Mouse (Mus musculus): ENCODE results near the gene Gm17581.
"Not testable (repeated sequence)": the region's sequence is repeated elsewhere in the genome, so short reads cannot be mapped to it uniquely, and the experiment has no call there.

Gene Gm17581

DNA sequence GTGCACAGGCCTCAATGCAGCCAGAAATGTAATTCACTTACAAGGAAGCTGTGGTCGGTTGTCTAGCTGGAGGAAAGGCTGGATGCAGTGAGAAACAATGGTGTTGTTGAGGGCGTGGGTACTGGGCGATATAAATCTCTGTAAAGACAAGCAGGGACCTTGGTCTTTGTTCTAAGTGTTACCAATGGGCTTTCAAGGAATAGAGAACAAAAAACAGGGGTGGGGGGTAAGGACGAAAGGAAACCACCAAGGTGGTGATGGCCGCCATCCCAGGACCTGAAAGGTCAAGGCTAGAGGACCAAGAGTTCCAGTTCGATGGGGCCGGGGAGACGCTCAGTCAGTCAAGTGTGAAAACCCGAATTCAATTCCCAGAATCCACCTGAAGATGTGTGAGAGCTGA lies 2.1 kb upstream of the Gm17581 start:
- DNase-seq (ENCODE audit: low spot score in 2 of 2), result no peak

DNA sequence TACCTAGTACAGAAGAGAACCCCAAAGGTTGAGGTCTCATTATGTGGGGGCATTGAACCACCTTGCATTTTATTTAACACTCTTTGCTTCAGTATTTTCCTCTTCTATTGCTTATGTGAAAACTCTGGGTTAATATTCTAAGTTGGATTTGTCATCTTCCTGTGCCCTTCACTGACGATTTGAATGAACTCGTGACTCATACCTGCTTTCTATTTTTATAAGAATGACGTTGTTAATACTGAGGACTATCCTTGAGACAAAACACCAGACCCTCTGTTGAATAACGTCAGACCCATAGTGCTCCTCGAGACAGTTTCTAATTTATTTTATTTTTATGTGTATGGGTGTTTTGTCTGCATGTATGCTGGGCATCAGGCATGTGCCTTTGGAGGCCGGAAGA lies 1.3 kb upstream of the Gm17581 start:
- DNase-seq (ENCODE audit: low spot score in 2 of 2), result no peak

DNA sequence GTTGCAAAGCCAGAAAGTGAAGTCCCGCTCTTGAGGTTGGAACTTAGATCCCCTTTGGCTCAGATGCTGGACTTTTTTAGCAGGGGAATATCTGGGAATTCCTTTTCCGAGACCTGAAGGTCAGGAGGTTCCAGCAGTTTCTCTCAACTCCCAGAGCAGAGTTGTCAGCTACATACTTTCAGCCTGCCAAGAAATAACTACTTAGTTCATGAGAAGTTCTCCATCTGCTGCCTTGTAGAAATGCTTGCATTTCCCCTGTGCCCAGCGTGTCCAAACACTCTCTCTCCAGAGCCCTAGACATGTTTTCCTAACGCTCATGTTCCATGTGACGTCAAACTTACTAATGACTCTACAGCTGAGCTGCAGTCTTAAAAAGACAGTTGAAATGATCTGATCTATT lies 586 bp downstream of the Gm17581 start:
- no peak for DNase-seq (ENCODE audit: low spot score in 2 of 2)

DNA sequence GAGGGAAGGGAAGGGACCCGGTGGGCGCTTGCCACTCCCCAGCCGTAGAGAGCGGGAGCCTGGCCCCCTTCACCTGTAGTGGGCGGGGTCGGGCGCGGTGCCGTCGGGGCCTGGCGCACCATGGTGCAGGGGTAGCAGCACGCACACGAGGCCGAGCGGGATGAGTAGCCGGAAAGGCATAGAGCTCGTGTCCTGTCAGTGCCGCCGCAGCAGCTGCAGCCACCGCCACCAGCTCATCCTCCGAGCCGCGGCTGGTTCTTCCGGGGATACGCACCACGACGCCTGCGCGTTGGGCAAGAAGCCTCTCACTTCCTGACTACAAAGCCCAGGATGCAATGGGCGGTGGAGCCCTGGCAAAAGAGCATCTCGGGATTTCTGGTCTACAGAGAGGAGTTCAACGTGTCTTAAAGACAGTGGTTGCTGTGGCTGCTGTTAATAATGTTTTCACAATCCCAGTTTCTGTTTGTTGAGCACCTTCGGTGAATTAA lies 6.5 kb downstream of the Gm17581 start, which contains the start of gene Edem2:
Gene Edem2 (minus strand): TSS at position 318 of the 488 bp plus-strand sequence.
- peak; percentile 88 to 92 for DNase-seq (ENCODE audit: low spot score in 2 of 2)

DNA sequence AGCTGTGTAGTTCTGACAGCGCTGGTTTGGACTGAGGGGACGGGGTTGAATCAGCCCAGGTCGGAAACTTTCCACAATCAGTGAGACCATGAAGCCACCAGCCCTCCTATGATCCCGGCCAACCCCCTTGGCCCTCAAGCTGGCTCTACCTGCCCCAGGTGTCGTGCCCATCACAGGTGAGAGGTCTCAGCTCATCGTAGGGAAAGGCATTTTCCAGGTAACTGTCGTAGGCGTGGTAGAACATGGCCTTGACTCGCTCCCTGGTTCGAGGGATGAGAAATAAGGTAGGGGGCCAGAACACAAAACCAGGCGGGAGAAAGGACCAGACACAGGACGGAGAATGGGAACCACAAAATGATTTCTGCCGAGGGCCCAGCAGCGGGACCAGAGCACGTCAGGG lies 6.9 kb downstream of the Gm17581 start:
- DNase-seq (ENCODE audit: low spot score in 2 of 2), result no peak

DNA sequence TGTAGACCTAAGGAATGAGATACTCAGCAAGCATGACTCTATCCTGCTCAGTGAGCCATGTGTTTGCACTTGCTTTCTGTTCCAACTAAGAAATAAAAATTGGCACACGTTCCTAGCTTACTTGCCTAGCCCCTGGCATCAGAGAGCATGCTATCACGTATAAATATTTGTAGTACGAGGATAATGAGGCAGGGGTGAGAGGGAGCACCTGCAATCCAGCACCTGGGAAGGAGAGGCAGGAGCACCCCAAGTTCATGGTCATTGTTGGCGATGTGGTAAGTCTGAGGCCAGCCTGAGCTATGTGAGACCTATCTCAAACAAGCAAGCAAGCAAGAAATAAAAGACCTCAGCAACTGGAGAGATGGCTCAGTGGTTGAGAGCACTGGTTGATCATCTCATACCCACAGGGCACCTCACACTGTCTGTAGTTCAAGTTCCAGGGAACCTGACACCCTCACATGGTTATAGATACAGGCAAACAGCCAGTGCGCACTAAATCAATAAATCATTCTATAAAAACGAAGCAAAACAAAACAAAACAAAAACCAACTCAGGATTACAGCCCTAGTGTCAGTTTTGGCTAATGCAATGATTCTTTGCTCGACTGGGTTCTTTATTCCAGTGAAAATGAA lies 7.8 kb downstream of the Gm17581 start:
- no peak for DNase-seq (ENCODE audit: low spot score in 2 of 2)

DNA sequence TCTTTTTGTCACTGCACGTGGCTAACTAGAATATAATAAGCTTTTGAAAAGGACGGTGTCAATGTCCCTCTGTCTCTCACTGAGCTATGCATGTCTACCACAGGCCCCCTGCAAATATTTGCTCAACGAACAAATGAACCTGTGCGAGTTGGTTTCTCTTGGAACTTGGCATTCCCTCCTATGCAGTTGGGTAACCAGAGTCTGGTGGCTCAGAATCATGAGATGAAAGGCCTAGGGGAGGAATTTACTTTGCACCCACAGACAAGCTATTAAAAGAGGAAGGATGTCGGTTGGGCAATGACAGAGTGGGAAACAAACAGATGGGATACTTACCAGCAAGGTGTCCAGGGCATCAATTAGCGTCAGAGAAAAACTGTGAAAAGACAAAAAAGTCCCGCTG lies 9.4 kb downstream of the Gm17581 start:
- DNase-seq (ENCODE audit: low spot score in 2 of 2), result no peak

DNA sequence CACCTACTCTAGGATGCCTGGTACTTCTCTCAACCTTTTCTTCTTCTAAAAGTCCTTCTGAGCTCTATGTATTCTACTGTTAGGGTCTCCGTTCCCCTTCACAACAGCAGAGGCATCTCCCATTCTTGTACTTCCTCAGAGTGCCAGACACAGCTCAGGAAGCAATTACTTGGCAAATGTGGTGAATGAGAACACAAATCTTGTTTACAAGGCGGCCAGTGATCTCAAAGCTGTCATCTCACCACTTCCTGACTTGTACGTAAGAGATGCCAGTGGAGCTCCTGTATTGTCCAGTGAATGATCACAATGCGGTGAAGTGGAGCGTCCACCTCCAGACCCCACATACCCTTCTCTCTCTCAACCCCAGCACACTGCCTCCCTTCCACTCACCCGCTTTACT lies 11.1 kb downstream of the Gm17581 start:
- no peak for DNase-seq (ENCODE audit: low spot score in 2 of 2)

DNA sequence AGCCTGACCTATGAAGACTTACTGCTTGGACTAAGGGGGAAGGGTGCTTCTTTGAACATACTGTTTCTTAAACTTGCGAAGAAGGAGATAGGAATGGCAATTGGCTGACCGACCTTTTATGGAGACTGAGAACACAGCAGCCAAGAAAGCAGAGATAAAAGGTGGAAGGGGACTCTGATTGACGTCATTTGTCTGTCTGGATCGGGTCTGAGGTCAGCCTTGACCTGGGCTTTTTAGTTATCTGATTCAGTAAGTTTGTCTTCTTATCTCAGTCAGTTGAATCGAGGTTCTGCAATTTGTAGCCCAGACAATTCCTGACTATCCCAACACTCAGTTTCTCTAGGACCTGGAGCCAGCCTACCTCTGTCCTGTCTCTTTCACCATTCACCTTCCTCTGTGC lies 11.6 kb downstream of the Gm17581 start:
- no peak for DNase-seq (ENCODE audit: low spot score in 2 of 2)

DNA sequence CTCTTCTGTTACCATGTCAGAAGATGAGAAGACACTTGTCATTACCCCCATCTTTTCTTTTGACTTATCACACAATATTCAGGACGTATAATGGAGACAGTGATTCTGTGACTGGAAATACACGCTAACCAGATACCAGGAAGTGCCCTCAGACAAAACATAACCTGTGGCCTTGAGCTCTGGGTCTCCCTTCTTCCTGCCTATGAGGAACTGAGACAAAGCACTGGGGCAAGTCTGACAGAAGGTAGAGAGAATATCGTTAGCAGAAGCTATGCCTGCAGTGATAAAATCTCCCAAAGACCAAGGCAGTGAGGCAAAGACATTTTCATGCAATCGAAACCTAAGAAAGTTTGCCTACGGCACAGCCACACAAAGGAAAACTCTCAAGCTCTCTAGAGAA lies 15.1 kb downstream of the Gm17581 start:
- DNase-seq (ENCODE audit: low spot score in 2 of 2), result no peak

DNA sequence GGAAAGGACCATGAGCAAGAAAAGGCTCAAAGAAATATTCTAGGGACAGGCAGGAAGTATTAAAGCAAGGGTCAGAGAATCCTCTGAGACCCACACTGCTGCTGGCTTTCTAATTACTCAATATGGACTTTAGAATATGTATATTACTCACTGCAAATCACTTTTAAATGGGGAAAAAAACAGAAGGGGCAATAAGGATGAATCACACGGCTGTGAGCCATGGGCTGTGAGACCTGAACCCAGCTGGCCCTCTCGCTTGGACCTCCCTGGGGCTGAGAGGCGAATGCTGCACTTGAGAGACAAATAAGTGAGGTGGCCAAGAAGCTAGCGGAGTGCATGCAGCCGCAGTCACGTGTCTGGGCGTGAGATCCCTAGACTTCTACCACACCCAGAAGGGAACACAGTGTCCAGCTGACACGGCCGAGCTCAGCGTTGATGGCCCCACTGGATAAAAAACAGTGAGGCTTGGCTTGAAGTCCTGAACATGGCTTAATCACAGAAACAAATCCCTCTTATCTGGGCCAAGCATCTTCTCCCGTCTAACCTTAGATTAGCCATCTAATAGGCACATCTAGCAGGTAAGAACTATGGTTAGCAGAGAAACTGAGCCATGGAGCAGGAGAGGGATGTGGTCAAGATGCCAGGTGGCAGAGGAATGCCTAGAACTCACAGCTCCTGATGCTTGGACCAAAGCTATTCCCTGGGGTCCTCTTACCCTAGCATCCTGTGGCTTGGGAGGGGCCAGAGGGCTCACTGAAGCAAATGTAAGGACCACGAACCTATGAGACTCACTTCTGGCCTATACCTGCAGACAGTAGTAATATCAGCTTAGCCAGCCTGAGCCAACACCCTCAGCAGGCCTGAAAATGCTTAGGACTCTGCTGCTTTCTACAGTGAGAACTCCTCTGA lies 18.3 kb downstream of the Gm17581 start:
- DNase-seq (ENCODE audit: low spot score in 2 of 2), result no peak

DNA sequence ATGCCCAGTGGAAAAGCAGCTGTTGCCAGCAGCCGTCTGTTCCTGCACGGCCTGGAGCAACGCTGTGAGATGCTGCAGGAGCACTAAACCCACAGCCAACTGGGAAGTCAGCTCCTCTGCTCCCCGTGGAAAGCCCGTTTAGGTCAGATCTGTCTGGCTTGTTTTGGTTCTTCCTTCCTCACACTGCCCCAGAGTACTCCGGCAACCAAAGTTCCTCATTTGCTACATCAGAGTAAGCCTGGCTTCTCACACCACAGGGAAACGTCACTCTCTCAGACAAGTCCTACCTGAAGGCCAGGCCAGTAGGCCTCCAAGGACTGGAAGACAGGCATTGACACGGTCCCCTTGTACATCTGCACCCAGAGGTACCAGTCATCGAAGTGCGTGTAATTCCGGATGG lies 25.1 kb downstream of the Gm17581 start:
- no peak for DNase-seq (ENCODE audit: low spot score in 2 of 2)

DNA sequence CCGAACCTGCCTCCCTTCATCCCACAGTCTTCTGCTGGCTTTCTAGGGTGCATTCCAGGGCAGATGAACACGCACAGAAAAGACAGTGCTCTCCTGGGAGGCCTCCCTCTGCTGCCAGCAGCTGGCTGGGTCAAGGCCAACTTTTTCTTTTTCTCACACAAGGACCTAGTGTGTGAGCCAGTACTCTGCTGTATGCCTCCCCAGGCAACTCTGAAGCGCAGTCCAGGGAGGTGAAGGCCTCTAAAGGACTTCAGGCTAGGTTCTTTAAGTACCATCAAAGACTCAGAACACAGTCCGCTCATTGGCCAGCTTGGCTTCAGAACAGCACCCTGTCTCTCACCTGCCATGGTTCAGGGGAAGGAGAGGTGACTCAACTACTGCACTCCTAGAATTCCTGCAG lies 28.4 kb downstream of the Gm17581 start:
- DNase-seq (ENCODE audit: low spot score in 2 of 2), result no peak

DNA sequence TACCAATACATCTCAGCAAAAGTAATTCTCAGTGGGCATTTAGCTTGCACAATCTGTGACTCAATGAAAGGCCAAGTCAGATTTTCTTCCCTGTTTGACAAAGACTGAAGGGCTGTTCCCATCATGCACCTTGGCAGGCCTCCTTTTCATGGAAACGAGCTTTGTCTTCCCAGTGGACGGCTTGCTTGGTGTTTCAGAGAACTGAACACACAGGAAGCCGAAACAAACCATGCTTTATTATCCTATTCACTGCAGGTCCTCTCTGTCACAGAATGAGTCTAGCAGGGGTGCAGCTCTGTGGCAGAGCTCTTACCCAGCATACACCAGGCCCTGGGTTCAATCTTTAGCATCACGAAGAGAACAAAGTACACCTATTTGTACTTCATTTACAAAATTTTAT lies 32.0 kb downstream of the Gm17581 start:
- DNase-seq (ENCODE audit: low spot score in 2 of 2), result no peak

DNA sequence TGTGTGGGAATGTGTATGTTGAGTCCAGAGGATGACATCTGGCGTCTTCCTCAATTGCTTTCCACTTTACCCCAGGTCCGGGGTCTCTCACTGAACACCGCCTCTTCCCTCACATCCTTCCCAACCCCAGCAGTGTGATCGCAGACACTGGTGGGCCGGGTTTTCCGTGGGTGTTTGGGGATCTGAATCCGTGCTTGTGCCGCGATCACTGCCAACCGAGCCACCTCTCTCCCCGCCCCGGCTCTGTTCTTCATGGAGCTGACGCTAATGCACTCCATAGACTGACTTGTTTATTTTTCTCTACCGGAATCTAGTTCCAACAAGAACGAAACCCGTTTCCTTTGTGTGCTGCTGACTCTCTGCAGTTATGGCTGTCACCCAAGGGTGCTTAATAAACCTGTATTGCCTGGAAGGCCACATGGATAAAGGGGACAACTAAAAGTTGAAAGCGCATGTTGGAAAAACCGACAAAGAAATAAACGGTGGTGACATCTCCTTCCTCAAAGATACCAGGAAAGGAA lies 34.2 kb downstream of the Gm17581 start:
- no peak for DNase-seq (ENCODE audit: low spot score in 2 of 2)

DNA sequence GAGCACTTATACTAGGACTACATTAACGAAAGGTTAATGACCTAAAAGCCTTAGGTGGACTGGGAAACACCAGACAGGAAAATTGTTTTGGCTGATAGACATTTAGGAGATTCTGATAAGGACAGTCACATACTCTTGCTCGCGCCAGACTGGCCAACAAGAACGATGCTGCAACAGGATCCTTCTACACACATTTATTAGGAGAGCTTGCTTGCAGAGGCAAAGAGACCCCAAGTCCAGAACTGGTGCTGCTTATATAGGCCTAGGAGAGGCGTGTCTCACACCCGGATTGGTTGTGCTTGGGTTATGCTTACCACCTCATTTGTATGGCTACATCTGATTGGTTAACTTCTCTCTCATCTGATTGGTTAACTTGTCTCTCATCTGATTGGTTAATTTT lies 37.2 kb downstream of the Gm17581 start:
- DNase-seq (ENCODE audit: low spot score in 2 of 2), result not testable (repeated sequence)

DNA sequence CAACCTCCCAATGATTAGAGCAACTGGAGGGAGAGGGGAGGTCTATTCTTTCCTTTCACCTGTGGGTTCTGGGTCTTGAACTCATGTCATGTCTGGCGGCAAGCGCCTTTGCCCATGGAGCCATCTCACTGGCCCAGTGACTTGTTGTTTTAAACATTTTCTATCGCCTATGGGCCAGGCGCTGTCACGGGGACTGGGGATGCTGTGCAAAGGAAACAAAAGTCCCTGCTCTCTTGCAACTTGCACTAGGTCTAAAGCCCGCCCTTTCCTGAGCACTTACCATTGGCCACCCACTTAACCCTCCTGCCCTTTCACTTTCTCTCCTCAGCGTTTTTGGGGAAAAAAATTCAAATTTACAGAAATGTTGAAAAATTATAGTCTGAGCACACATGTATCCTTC lies 38.8 kb downstream of the Gm17581 start:
- DNase-seq (ENCODE audit: low spot score in 2 of 2), result no peak

DNA sequence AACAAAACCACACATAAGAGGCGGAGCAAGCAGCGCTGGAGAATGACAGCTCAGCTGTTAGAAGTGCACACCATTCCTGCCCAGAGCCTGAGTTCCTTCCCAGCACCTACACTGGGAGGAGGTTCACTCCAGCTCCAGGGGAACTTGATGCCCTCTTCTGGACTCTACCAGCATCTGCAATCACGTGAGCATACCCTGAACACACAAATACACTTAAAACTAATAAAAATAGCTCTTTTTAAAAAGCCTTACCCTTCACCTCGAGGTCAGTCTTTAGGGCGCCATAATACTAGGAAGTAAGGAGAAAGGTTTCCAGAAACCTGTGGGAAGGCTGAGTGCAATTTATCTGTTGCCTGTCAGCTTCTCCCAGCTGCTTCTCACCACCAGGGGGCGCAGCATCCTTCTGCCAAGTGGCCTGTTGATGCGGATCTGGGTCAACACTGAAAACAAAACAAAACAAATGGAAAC lies 39.5 kb downstream of the Gm17581 start:
- peak; percentile 60 to 94 for DNase-seq (ENCODE audit: low spot score in 2 of 2)

DNA sequence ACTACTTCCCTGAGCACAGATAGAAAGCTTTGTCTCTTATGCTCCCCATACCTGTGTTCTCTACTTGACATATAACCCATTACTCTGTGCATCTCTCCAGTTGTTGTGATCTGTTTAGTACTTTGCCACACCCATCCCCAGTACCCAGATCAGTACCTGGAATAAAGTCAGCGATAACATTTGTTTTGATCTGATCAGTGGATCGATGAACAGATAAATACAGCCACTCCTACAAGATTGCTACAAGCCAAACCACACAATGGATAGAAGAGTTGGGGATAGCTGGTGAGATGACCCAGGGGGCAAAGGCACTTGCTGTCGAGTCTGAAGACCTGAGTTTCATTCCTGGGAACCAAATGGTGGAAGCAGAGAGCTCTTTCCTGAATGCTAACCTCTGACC lies 40.4 kb downstream of the Gm17581 start:
- DNase-seq (ENCODE audit: low spot score in 2 of 2), result no peak

DNA sequence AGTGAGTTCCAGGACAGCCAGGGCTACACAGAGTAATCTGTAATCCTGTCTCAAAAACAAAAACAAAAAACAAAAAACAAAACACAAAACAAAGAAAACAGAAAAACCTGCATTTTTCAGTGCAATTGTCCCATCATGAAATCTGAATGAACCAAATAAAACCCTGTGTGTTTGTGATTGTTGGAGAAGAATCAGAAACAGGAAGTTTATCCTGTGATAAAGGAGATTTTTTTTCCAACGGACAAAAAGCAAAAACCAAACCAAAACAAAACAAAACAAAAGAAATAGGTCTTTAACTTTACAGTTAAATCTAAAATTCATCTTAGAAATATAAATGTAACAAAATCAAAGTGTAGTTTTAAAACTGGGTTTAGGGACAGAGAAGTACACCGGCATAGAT lies 41.1 kb downstream of the Gm17581 start:
- no peak for DNase-seq (ENCODE audit: low spot score in 2 of 2)

DNA sequence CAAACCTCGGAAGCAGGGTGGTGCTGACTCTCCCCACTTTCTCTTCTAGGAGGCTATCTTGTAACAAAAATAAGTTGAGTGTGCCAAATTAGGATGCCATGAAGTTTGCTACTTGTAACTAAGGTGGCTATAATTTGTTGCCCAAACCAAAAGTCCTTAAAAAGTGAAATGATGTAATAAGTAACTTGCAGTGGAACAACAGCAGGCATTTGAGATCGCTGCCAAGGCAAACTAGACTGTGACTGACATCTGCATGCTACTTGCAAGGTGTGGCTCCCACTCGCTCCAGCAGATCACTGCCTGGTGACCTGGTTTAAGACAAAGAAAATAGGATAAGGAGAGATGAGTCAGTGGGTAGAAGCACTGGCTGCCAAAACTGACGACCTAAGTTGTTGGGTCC lies 42.5 kb downstream of the Gm17581 start:
- DNase-seq (ENCODE audit: low spot score in 2 of 2), result no peak

DNA sequence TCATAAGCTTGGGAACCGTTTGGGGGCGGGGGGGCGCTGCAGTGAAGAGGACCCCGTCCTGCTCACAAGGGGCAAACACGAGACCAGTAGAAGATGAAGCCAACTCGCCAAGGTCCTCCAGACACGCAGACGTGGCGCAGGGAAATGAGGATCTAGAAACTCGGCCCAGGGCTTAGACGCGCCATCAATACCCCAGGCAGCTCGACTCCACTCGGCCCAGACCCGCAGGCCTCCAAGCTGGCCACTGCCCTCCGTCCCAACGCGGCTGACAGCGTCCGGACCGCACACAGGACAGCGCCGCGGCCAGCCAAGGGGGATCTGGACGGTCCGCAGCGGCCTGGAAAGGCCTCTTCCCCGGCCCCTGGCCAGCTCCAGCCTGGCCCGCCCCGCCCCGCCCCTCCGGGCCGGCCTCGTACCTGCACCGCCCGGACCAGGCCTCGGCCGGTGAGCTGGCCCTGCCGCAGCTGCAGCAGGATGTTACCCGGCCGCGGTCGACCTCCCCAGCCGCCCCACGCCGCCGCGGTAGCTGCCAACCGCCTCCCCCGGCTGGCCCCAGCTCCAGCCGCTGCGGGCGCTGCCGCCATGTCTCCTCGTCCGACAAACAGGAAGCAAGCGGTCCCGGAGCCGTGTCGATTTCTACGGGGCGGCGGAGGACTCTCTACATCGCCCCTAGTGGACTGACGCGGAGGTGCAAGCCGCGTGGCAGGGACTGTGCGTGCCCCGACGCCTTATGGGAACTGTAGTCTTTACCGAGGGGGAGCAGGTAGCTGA lies 43.8 kb downstream of the Gm17581 start, which contains the start of gene Trpc4ap:
Gene Trpc4ap (minus strand): TSS at position 662 of the 771 bp plus-strand sequence.
- peak; percentile 95 to 99 for DNase-seq (ENCODE audit: low spot score in 2 of 2)

Data from thymus, postnatal 10 days (tissue).